Mouse (Mus musculus) brain, adult 2 months (tissue): ENCODE data around the gene Vmn2r44.
"Not testable (repeated sequence)": the region's sequence is repeated elsewhere in the genome, so short reads cannot be mapped to it uniquely, and the experiment has no call there.

Experiments used
- DNase-seq: peaks from one replicate; pipeline ENCODE4 v3.0.0; 2011; ENCODE audit warnings: low read depth, low spot score

Gene Vmn2r44

DNA sequence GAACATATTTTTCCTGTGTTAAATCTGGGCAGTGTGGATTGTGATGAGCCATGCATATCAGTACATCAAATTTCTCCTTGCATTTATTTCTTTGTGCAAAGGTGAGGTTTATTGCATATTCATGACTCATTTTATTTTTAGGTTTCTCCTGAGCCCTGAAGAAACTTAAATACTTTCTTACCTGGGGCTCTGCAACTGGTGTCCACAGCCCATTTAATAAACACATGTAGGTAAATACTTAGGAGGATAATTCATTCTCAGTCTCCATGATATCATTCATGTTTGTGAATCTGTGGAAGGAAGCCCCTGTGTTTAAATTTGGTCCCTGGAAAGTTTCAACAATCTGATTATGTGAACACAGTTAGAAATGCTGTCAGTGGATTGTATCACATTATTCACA lies at the start of gene Vmn2r44:
TSS of gene Vmn2r44 (minus strand) at position 101 of the 400 bp plus-strand sequence.
- not testable (repeated sequence) for DNase-seq

DNA sequence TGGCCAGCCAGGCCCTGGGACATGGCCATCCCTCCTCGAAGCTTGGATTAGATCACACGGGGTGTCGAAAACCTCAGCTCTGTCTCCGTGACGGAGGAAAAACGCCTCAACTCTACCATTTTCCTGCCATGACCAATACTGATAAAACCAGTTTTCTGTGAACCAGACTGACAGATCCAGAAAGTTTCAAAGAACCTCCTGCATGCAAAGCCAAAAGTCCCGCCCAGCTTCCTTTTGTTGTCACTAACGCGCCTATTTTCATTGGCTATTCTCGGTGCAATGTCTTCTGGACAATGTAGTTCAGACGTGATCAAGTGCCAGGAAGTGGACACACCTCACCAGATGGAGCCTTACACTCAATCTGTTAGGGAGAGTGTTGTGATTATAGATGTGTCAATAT lies 25.3 kb downstream of the Vmn2r44 start:
- not testable (repeated sequence) for DNase-seq
